Mouse (Mus musculus): ENCODE results near the gene Rbm43. TPM values are rescaled to one million over a fixed set of nuclear protein-coding genes. Genes with fewer than 3 reads are reported as not detected.

Gene Rbm43
- polyA plus RNA-seq, 1 experiment, result 6.6 TPM

DNA sequence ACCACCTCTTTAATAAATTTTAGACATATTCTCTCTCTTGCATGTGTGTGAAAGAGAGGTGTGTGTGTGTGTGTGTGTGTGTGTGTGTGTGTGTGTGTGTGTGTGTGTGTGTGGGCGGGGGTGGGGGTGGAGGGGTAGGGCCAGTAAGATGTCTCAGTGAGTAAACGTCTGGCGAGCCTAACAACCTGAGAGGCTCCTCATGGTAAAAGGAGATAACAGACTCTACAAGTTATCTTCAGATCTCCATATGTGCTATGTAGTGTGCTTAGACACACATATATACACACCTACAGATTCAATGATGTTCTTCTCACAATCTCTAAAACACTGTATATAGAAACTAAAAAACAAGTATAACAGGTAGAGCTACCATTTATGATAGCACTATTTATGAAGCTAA lies 3.8 kb upstream of the Rbm43 start:
- no peaks in the 10 kb centered on the region for H3K27me3 ChIP-seq (replicated peaks; ENCODE audit: control insufficient read depth, insufficient read depth, low read length)
- DNase-seq, result no peak
- WGBS, result 64% methylated on average over 3 of the region's 3 CpGs
- no peak for TF ChIP-seq POLR2A (IDR thresholded peaks at IDR 0.05; ENCODE audit: low read depth, low read length)
- no peak for TF ChIP-seq CTCF (conservative IDR thresholded peaks at IDR 0.05; ENCODE audit: insufficient read depth, insufficient read length, low read depth, low read length)
- H3K4me3 ChIP-seq (ENCODE audit: insufficient read depth, low read depth, low read length), result no peak overlapping the region
- no peak overlapping the region for H3K27ac ChIP-seq (ENCODE audit: insufficient read depth, low read depth, low read length)
- H3K36me3 ChIP-seq (ENCODE audit: control insufficient read depth, insufficient read depth, low read length), result no peaks in the 10 kb centered on the region
- H3K4me1 ChIP-seq (ENCODE audit: control insufficient read depth, insufficient read depth, low read length), result no peaks in the 10 kb centered on the region; the same call in 1 of the 2 replicates

DNA sequence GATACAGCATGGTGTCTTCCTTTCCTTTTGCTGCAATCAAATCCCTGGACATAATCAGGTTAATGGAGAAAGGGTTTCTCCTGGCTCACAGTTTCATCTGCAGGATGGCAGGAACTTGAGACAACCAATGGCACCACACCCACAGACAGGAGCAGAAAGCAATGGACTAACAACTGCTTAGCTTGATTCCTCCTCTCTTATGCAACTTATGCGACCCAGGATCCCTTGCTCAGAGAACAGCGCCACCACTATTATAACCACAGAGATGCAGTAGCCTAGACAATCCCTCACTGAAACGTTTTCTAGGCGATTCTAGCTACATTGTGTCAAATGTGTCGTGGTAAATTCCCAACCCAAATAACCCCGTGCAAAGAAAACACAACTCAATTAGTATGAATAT lies 2.0 kb upstream of the Rbm43 start:
- no peaks in the 10 kb centered on the region for H3K27me3 ChIP-seq (replicated peaks; ENCODE audit: control insufficient read depth, insufficient read depth, low read length)
- no peak for TF ChIP-seq POLR2A (IDR thresholded peaks at IDR 0.05; ENCODE audit: low read depth, low read length)
- no peak for TF ChIP-seq CTCF (conservative IDR thresholded peaks at IDR 0.05; ENCODE audit: insufficient read depth, insufficient read length, low read depth, low read length)
- H3K4me1 ChIP-seq (ENCODE audit: control insufficient read depth, insufficient read depth, low read length), result no peaks in the 10 kb centered on the region; the same call in 1 of the 2 replicates
- no peak overlapping the region for H3K27ac ChIP-seq (ENCODE audit: insufficient read depth, low read depth, low read length)
- H3K36me3 ChIP-seq (ENCODE audit: control insufficient read depth, insufficient read depth, low read length), result no peaks in the 10 kb centered on the region
- no peak for DNase-seq
- 83% methylated on average over 6 of the region's 6 CpGs for WGBS
- no peak overlapping the region for H3K4me3 ChIP-seq (ENCODE audit: insufficient read depth, low read depth, low read length)

GRCm38 (mm10) chr2:51936585-51936984 lies 1.6 kb upstream of the Rbm43 start:
- no peaks in the 10 kb centered on the region; the same call in 1 of the 2 replicates for H3K4me1 ChIP-seq (ENCODE audit: control insufficient read depth, insufficient read depth, low read length)
- H3K4me3 ChIP-seq (ENCODE audit: insufficient read depth, low read depth, low read length), result no peak overlapping the region
- H3K27ac ChIP-seq (ENCODE audit: insufficient read depth, low read depth, low read length), result no peak overlapping the region
- 82% methylated on average over 3 of the region's 3 CpGs for WGBS
- no peaks in the 10 kb centered on the region for H3K36me3 ChIP-seq (ENCODE audit: control insufficient read depth, insufficient read depth, low read length)
- no peak for TF ChIP-seq POLR2A (IDR thresholded peaks at IDR 0.05; ENCODE audit: low read depth, low read length)
- no peak for TF ChIP-seq CTCF (conservative IDR thresholded peaks at IDR 0.05; ENCODE audit: insufficient read depth, insufficient read length, low read depth, low read length)
- no peaks in the 10 kb centered on the region for H3K27me3 ChIP-seq (replicated peaks; ENCODE audit: control insufficient read depth, insufficient read depth, low read length)
- no peak for DNase-seq

DNA sequence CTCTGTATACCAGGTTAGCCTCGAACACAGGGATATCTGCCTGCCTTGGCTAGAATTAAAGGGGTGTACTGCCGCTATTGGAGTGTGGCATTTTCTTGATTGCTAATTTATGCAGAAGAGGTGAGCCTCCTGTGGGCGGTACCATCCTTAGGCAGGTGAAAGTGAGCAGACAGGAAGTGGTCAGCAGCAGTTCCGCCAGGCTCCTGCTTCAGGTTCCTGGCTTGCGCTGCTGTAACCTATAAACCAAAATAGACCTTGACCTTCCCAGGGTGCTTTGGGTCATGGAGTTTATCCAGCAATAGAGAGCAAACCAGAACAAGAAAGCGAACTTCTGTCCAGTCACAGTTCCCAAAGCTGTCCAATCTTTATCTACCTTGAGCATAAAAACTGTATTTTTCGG lies 958 bp upstream of the Rbm43 start:
- no peak overlapping the region for H3K4me3 ChIP-seq (ENCODE audit: insufficient read depth, low read depth, low read length)
- H3K4me1 ChIP-seq (ENCODE audit: control insufficient read depth, insufficient read depth, low read length), result no peaks in the 10 kb centered on the region; the same call in 1 of the 2 replicates
- no peaks in the 10 kb centered on the region for H3K27me3 ChIP-seq (replicated peaks; ENCODE audit: control insufficient read depth, insufficient read depth, low read length)
- WGBS, result 93% methylated on average over 7 of the region's 7 CpGs
- no peaks in the 10 kb centered on the region for H3K36me3 ChIP-seq (ENCODE audit: control insufficient read depth, insufficient read depth, low read length)
- no peak for DNase-seq
- H3K27ac ChIP-seq (ENCODE audit: insufficient read depth, low read depth, low read length), result no peak overlapping the region
- TF ChIP-seq POLR2A (IDR thresholded peaks at IDR 0.05; ENCODE audit: low read depth, low read length) (no peak), CTCF (conservative IDR thresholded peaks at IDR 0.05; ENCODE audit: insufficient read depth, insufficient read length, low read depth, low read length) (no peak)

DNA sequence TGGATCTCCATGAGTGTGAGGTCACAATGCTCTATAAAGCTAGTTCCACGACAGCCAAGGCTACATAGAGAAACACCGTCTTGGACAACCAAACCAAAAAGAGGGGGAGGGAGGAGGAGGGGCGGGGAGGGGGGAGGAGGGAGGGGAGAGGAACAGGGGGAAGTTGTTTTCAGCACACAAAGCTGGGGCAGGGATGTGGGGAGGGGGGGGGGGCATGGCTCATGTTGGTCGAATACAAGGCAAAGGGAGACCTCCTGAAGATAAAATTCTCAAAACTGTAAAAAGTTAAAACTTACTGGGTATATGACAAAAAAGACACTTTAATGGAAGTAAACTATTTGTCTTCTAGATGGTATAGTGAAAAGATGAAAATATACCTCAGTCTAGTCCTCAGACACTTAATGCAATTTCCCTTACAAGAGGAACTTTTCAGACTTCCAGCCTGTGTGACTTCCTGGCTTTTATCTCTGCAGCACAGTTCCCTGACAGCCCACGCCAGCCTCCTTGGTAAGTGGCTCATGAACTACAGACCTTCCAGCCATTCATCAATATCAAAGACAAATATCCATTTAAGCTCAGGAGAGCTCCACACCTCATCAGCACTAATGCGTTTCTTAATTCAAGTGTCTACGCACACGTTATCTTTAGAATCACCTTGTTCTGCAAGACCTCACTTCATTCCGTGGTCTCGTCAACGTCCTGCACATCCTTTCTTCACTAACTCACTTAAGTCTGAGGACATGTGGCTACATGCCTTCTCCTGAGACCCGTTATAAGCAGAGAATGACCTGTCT lies 1.4 kb downstream of the Rbm43 start:
- TF ChIP-seq POLR2A (IDR thresholded peaks at IDR 0.05; ENCODE audit: low read depth, low read length), result no peak
- TF ChIP-seq CTCF (conservative IDR thresholded peaks at IDR 0.05; ENCODE audit: insufficient read depth, insufficient read length, low read depth, low read length), result no peak

GRCm38 (mm10) chr2:51931241-51931640 lies 3.7 kb downstream of the Rbm43 start:
- Histone ChIP-seq H3K36me3 (ENCODE audit: control insufficient read depth, insufficient read depth, low read length) (no peaks in the 10 kb centered on the region; the same call in 1 of the 2 replicates), H3K27me3 (replicated peaks; ENCODE audit: control insufficient read depth, insufficient read depth, low read length) (no peaks in the 10 kb centered on the region), H3K4me3 (ENCODE audit: insufficient read depth, low read depth, low read length) (no peak overlapping the region), H3K4me1 (ENCODE audit: control insufficient read depth, insufficient read depth, low read length) (no peaks in the 10 kb centered on the region; the same call in 1 of the 2 replicates), H3K27ac (ENCODE audit: insufficient read depth, low read depth, low read length) (no peak overlapping the region)
- 67% methylated on average over 7 of the region's 7 CpGs for WGBS
- no peak for TF ChIP-seq CTCF (conservative IDR thresholded peaks at IDR 0.05; ENCODE audit: insufficient read depth, insufficient read length, low read depth, low read length)
- no peak for TF ChIP-seq POLR2A (IDR thresholded peaks at IDR 0.05; ENCODE audit: low read depth, low read length)
- no peak for DNase-seq

More for the DNA sequence above, 1.4 kb downstream of the Rbm43 start:
- Histone ChIP-seq H3K27me3 (replicated peaks; ENCODE audit: control insufficient read depth, insufficient read depth, low read length) (no peaks in the 10 kb centered on the region), H3K36me3 (ENCODE audit: control insufficient read depth, insufficient read depth, low read length) (no peaks in the 10 kb centered on the region; the same call in 1 of the 2 replicates), H3K27ac (ENCODE audit: insufficient read depth, low read depth, low read length) (0 out of 2 replicates have a peak overlapping the region, but pooled peaks have one; percentile 24), H3K4me1 (ENCODE audit: control insufficient read depth, insufficient read depth, low read length) (no peaks in the 10 kb centered on the region; the same call in 1 of the 2 replicates), H3K4me3 (ENCODE audit: insufficient read depth, low read depth, low read length) (peak overlapping the region; percentile 28; the same call in 1 of the 2 replicates)
- 61% methylated on average over 11 of the region's 12 CpGs for WGBS
- no peak for DNase-seq

- no peak overlapping the region for H3K27ac ChIP-seq (ENCODE audit: insufficient read depth, low read depth, low read length)
- H3K4me1 ChIP-seq (ENCODE audit: control insufficient read depth, insufficient read depth, low read length), result no peaks in the 10 kb centered on the region
- no peaks in the 10 kb centered on the region for H3K36me3 ChIP-seq (ENCODE audit: control insufficient read depth, insufficient read depth, low read length)
- H3K4me3 ChIP-seq (ENCODE audit: insufficient read depth, low read depth, low read length), result no peak overlapping the region
- peak; percentile 84 for DNase-seq
- H3K27me3 ChIP-seq (replicated peaks; ENCODE audit: control insufficient read depth, insufficient read depth, low read length), result no peaks in the 10 kb centered on the region
- WGBS, result 13% methylated on average over 5 of the region's 5 CpGs
- TF ChIP-seq CTCF (conservative IDR thresholded peaks at IDR 0.05; ENCODE audit: insufficient read depth, insufficient read length, low read depth, low read length) (peak; percentile 78), POLR2A (IDR thresholded peaks at IDR 0.05; ENCODE audit: low read depth, low read length) (no peak)
Observed at GRCm38 (mm10) chr2:51914944-51915680, 19.9 kb downstream of the Rbm43 start.
